Mouse (Mus musculus) neural tube, embryonic 14.5 days (tissue): ENCODE data around the gene Olig2. TPM values are rescaled to one million over a fixed set of nuclear protein-coding genes. Genes with fewer than 3 reads are reported as not detected.

Experiments used
- ATAC-seq: fragments of 200-750 bp; cut with Nextera tagmentation; 2 replicates; pipeline ENCODE4 v1.8.0; 2017; ENCODE audit warnings: low read depth, mild to moderate bottlenecking, moderate TSS enrichment, moderate library complexity
- H3K27ac ChIP-seq: fragments of 300-500 bp; sonication (generic); 2 replicates; pipeline ENCODE4 v1.5.1; 2014; ENCODE audit warnings: low read depth, mild to moderate bottlenecking, control low read depth, low read length, moderate library complexity, mixed read lengths
- H3K27me3 ChIP-seq: fragments of 300-500 bp; sonication (generic); 2 replicates; pipeline ENCODE4 v1.6.1; 2014; ENCODE audit warnings: low read length; ENCODE audit not compliant: control insufficient read depth, insufficient read depth
- H3K36me3 ChIP-seq: fragments of 300-500 bp; sonication (generic); 2 replicates; pipeline ENCODE4 v1.6.1; 2014; ENCODE audit warnings: low read length, mixed read lengths; ENCODE audit not compliant: control insufficient read depth, insufficient read depth
- H3K4me1 ChIP-seq: fragments of 300-500 bp; sonication (generic); 2 replicates; pipeline ENCODE4 v1.6.1; 2014; ENCODE audit warnings: low read length; ENCODE audit not compliant: control insufficient read depth, insufficient read depth
- H3K4me2 ChIP-seq: fragments of 300-500 bp; sonication (generic); 2 replicates; pipeline ENCODE4 v1.6.1; 2014; ENCODE audit warnings: mild to moderate bottlenecking, low read depth, low read length, control low read depth
- H3K4me3 ChIP-seq: fragments of 300-500 bp; sonication (generic); 2 replicates; pipeline ENCODE4 v1.5.1; 2014; ENCODE audit warnings: low read depth, low read length, control low read depth, mixed read lengths
- H3K9ac ChIP-seq: fragments of 300-500 bp; sonication (generic); replicated peaks from 2 replicates; pipeline ENCODE4 v1.6.1; 2014; ENCODE audit warnings: low read depth, mild to moderate bottlenecking, control low read depth, low read length, mixed read lengths
- H3K9me3 ChIP-seq: fragments of 300-500 bp; sonication (generic); 2 replicates; pipeline ENCODE4 v1.6.1; 2016; ENCODE audit warnings: low read length; ENCODE audit not compliant: control insufficient read depth
- WGBS: fragments of 180-500 bp; shearing (Covaris S2); extraction: QIAGEN DNeasy Blood & Tissue Kit; methylation state at CpG from one replicate; pipeline ENCODE4 v1.1.7; 2014; 5-methylcytosine and 5-hydroxymethylcytosine counted together
- polyA plus RNA-seq: library from polyadenylated mRNA; unstranded; fragments of >200 nt; fragmentation: Nextera tagmentation; extraction: Ambion mirVana; gene quantifications from 2 replicates; pipeline ENCODE4 v1.2.1, GENCODE M21; 2014

The Olig2 gene
- polyA plus RNA-seq, result 6.5 and 8.3 TPM in 2 replicates

DNA sequence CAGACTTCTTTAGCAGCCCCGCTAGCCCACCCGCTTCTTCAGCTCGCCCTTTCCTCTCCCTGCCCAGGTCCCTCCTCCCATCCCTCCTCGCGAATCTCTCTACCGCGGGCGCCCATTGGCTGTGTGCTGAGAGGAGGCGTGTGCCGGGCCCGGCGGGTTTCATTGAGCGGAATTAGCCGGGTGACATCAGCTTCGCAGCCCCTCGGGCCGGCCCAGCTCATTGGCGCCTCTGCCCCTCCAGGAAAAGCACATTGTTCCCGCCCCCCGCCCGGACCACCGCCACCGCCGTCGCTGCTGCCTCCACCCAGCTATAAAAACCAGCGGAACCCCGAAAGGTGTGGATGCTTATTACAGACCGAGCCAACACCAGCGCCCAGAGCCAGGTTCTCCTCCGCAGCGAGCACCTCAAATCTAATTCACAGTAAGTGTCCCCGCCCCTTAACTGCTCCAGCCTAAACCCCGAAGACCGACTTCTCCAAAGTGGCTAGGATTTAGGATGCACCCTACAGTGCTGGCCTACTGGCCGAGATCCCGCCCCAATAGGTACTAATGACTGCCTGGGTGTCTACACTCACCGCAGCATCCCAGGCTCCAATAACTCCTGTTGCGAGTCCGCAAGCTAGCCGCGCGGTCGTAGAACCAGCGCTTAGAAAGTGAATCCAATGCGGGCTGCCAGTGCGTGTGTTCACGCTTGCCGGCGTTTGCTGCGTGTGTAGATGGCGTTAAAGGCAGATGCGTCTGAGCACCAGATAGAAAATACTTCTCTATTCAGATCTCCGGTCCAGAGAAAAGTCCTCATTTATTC is at the start of gene Olig2:
Gene Olig2 (plus strand): TSS at position 225 of the 805 bp plus-strand sequence.
- peak; percentile 80; the same call in 1 of the 2 replicates for ATAC-seq
- H3K9ac ChIP-seq, result no peak within 1 kb of the TSS
- H3K9me3 ChIP-seq, result no peaks in the 10 kb centered on the region
- H3K4me1 ChIP-seq, result no peaks in the 10 kb centered on the region
- H3K4me3 ChIP-seq, result no peak within 1 kb of the TSS; the same call in 1 of the 2 replicates
- H3K27me3 ChIP-seq, result peaks cover 81% of the 10 kb centered on the region
- H3K4me2 ChIP-seq, result peak within 1 kb of the TSS; percentile 21; the same call in 1 of the 2 replicates
- no peaks in the 10 kb centered on the region for H3K36me3 ChIP-seq
- under 1% methylated on average over 53 of the region's 53 CpGs for WGBS
- no peak within 1 kb of the TSS for H3K27ac ChIP-seq

- no peaks in the 10 kb centered on the region for H3K9me3 ChIP-seq
- no peak overlapping the region for H3K4me2 ChIP-seq
- H3K4me3 ChIP-seq, result no peak overlapping the region
- H3K9ac ChIP-seq, result no peak overlapping the region
- peaks cover 43% of the 10 kb centered on the region for H3K27me3 ChIP-seq
- H3K36me3 ChIP-seq, result no peaks in the 10 kb centered on the region
- peak; percentile 80 for ATAC-seq
- peaks cover 1% of the 10 kb centered on the region; the same call in 1 of the 2 replicates for H3K4me1 ChIP-seq
- WGBS, result 6% methylated on average over 8 of the region's 8 CpGs
- H3K27ac ChIP-seq, result no peak overlapping the region
Measured at GRCm38 (mm10) chr16:91175892-91176291, 49.4 kb upstream of the Olig2 start.

GRCm38 (mm10) chr16:91187046-91187445 is 38.2 kb upstream of the Olig2 start:
- ATAC-seq, result no peak
- no peak overlapping the region for H3K27ac ChIP-seq
- 23% methylated on average over 8 of the region's 8 CpGs for WGBS
- H3K27me3 ChIP-seq, result peaks cover 40% of the 10 kb centered on the region
- H3K4me2 ChIP-seq, result no peak overlapping the region
- no peaks in the 10 kb centered on the region for H3K4me1 ChIP-seq
- no peaks in the 10 kb centered on the region for H3K36me3 ChIP-seq
- no peak overlapping the region for H3K9ac ChIP-seq
- H3K4me3 ChIP-seq, result no peak overlapping the region
- H3K9me3 ChIP-seq, result no peaks in the 10 kb centered on the region

DNA sequence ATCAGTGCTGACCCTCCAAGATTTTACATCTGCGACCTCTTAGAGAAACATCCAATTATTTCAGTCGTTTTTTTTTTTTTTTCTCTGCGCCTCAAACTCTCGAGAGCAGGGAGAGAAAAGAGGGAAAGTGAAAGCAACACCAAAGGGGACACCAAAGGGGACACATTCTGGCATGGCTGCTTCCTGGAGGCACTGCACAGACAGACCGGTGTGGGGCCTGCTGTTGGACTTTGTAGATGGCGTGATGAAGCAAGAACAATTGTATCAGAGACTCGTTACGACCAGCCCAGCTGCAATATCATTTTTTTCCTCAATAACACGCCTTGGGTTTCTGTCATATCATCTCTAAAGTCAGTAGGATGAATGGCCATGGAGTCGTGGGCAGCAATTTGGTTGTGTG is 37.6 kb upstream of the Olig2 start:
- H3K27ac ChIP-seq, result no peak overlapping the region
- no peak overlapping the region for H3K4me3 ChIP-seq
- H3K9me3 ChIP-seq, result no peaks in the 10 kb centered on the region
- no peaks in the 10 kb centered on the region for H3K4me1 ChIP-seq
- ATAC-seq, result no peak
- no peaks in the 10 kb centered on the region for H3K36me3 ChIP-seq
- no peak overlapping the region for H3K4me2 ChIP-seq
- H3K9ac ChIP-seq, result no peak overlapping the region
- WGBS, result 59% methylated on average over 10 of the region's 10 CpGs
- H3K27me3 ChIP-seq, result peaks cover 40% of the 10 kb centered on the region

- Histone ChIP-seq H3K9ac (no peak overlapping the region), H3K4me3 (no peak overlapping the region), H3K27me3 (peaks cover 34% of the 10 kb centered on the region), H3K36me3 (no peaks in the 10 kb centered on the region), H3K4me1 (no peaks in the 10 kb centered on the region), H3K27ac (no peak overlapping the region), H3K9me3 (no peaks in the 10 kb centered on the region), H3K4me2 (no peak overlapping the region)
- no peak for ATAC-seq
- 85% methylated on average over 12 of the region's 12 CpGs for WGBS
Measured at GRCm38 (mm10) chr16:91188304-91188703, 37.0 kb upstream of the Olig2 start.

DNA sequence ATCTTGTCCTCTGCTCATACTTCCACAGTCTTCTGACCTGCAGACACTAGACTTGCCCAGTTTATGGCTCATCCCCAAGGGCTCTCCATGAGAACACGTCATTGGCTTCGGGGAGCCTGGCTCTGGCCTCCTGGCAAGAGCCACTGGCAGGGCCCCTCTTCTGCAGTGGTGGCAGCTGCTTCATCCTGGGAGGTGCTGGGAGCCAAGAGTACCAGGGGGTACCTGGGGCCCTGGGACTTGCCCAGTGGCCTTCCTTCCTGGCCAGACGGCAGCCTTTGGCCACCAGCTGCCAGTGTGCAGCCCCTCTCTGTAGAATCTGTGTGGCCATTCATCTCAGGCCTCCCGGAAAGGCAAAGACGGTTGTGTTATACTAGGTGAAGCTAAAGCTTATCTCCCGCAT is 34.0 kb upstream of the Olig2 start:
- Histone ChIP-seq H3K9me3 (no peaks in the 10 kb centered on the region), H3K4me2 (no peak overlapping the region), H3K4me1 (no peaks in the 10 kb centered on the region), H3K4me3 (no peak overlapping the region), H3K36me3 (no peaks in the 10 kb centered on the region), H3K27me3 (peaks cover 29% of the 10 kb centered on the region), H3K27ac (no peak overlapping the region), H3K9ac (no peak overlapping the region)
- WGBS, result 32% methylated on average over 6 of the region's 6 CpGs
- ATAC-seq, result peak; percentile 38; the same call in 1 of the 2 replicates

DNA sequence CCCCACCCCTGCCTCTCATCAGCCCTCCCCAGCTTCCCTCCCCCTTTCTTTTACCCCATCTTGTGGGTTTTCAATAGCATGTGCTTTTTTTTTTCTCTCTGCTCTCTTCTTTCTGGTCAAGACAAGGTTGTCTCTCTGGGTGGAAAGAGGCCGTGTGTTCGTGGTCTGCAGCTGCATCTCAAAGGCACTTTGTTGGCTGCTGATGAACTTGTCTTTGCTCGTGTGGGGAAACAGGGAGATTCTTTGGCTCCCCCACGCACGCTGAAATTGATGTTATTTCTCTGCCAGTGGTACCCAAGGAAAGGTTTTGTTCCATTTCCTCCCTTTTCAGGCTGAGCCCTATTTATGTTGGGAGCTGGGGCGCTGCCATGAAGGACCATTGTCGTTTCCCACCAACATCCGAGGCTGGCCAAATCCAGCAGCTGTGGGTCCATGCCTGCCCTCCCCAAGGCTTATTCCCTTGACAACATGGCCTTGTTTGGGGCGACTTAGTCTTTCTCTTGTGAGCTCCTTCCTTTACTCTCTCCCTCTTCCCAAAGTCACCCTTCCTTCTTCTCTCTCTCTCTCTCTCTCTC is 33.5 kb upstream of the Olig2 start:
- H3K27me3 ChIP-seq, result peaks cover 28% of the 10 kb centered on the region
- ATAC-seq, result peak; percentile 26; the same call in 1 of the 2 replicates

DNA sequence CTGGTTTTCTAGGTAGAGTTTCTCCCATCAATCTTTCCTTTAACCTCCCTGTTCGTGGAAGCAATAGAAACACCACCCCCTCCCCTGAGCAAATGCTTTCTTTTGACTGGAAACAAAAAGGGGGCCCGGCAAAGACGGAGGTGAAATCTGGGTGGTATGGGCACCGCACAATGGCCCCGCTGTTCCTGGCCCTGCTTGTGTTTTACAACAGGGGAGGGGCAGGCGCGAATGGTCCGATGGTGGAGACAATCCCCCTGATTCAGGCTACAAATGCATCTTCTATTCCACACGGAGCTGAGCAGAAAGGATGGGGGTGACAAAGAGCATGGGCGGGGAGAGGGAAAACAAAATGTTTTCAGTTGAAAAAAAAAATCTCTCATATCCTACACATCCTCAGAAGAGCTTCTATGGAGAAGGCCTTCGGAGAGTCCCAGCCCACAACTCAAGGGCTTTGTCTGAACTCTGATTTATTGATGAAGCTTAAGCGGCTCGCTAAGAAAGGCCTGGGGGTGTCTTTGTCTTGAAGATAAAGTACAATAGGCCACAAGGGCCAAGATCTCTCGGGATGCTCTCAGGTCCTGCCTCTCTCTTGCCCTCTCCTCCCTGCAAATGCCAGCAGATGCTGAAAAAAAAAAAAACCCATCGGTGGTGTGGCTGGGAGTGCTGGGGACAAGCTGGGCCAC is 32.4 kb upstream of the Olig2 start:
- WGBS, result 7% methylated on average over 15 of the region's 15 CpGs
- Histone ChIP-seq H3K4me2 (no peak overlapping the region), H3K36me3 (no peaks in the 10 kb centered on the region), H3K9me3 (no peaks in the 10 kb centered on the region), H3K27ac (peak overlapping the region; percentile 64), H3K27me3 (peaks cover 28% of the 10 kb centered on the region), H3K4me1 (no peaks in the 10 kb centered on the region), H3K4me3 (no peak overlapping the region), H3K9ac (no peak overlapping the region)
- peak; percentile 73; the same call in 1 of the 2 replicates for ATAC-seq

More for the DNA sequence above, 33.5 kb upstream of the Olig2 start:
- WGBS, result 29% methylated on average over 9 of the region's 9 CpGs
- no peak overlapping the region for H3K4me2 ChIP-seq
- H3K36me3 ChIP-seq, result no peaks in the 10 kb centered on the region
- no peaks in the 10 kb centered on the region for H3K4me1 ChIP-seq
- no peak overlapping the region for H3K4me3 ChIP-seq
- H3K9me3 ChIP-seq, result no peaks in the 10 kb centered on the region
- no peak overlapping the region for H3K9ac ChIP-seq
- no peak overlapping the region for H3K27ac ChIP-seq
